Mouse (Mus musculus) liver, embryonic 11.5 days (tissue): ENCODE data around the gene Rb1. TPM values are rescaled to one million over a fixed set of nuclear protein-coding genes. Genes with fewer than 3 reads are reported as not detected.

Source experiments
- ATAC-seq: fragments of 200-750 bp; cut with Nextera tagmentation; replicated peaks from 2 replicates; pipeline ENCODE4 v1.8.0; 2017; ENCODE audit warnings: moderate number of reproducible peaks, mild to moderate bottlenecking, moderate TSS enrichment, moderate library complexity; ENCODE audit not compliant: low FRiP score
- DNase-seq: peaks from one replicate; pipeline ENCODE4 v3.0.0-alpha.2; 2017; ENCODE audit warnings: low spot score
- H3K27ac ChIP-seq: fragments of 300-500 bp; sonication (generic); 2 replicates; pipeline ENCODE4 v1.5.1; 2014; ENCODE audit warnings: mild to moderate bottlenecking, low read depth, low read length, control low read depth
- H3K27me3 ChIP-seq: fragments of 300-500 bp; sonication (generic); replicated peaks from 2 replicates; pipeline ENCODE4 v1.6.1; 2014; ENCODE audit warnings: low read length, mixed read lengths; ENCODE audit not compliant: control insufficient read depth, insufficient read depth
- H3K36me3 ChIP-seq: fragments of 300-500 bp; sonication (generic); 2 replicates; pipeline ENCODE4 v1.6.1; 2014; ENCODE audit warnings: mild to moderate bottlenecking, low read length, moderate library complexity, mixed read lengths; ENCODE audit not compliant: control insufficient read depth, insufficient read depth
- H3K4me1 ChIP-seq: fragments of 300-500 bp; sonication (generic); replicated peaks from 2 replicates; pipeline ENCODE4 v1.6.1; 2014; ENCODE audit warnings: low read length, mixed read lengths; ENCODE audit not compliant: control insufficient read depth, insufficient read depth
- H3K4me2 ChIP-seq: fragments of 300-500 bp; sonication (generic); 2 replicates; pipeline ENCODE4 v1.6.1; 2014; ENCODE audit warnings: mild to moderate bottlenecking, control low read depth, moderate library complexity
- H3K4me3 ChIP-seq: fragments of 300-500 bp; sonication (generic); 2 replicates; pipeline ENCODE4 v1.5.1; 2014; ENCODE audit warnings: low read depth, low read length, control low read depth
- H3K9ac ChIP-seq: fragments of 300-500 bp; sonication (generic); 2 replicates; pipeline ENCODE4 v1.6.1; 2014; ENCODE audit warnings: low read depth, low read length, control low read depth
- H3K9me3 ChIP-seq: fragments of 300-500 bp; sonication (generic); 2 replicates; pipeline ENCODE4 v1.6.1; 2016; ENCODE audit warnings: low read length, inconsistent platforms, mixed read lengths; ENCODE audit not compliant: control insufficient read depth
- WGBS: fragments of 180-500 bp; shearing (Covaris S2); extraction: QIAGEN DNeasy Blood & Tissue Kit; methylation state at CpG from one replicate; pipeline ENCODE4 v1.1.7; 2014; 5-methylcytosine and 5-hydroxymethylcytosine counted together
- polyA plus RNA-seq: library from polyadenylated mRNA; unstranded; fragments of >200 nt; fragmentation: Nextera tagmentation; extraction: Ambion mirVana; gene quantifications from 2 replicates; pipeline ENCODE4 v1.2.1, GENCODE M21; 2014

Rb1 gene
- polyA plus RNA-seq, 1 experiment from 2014 or later, result 22.3 TPM

GRCm38 (mm10) chr14:73250056-73250455 lies 75.6 kb downstream of the Rb1 start:
- no peak overlapping the region for H3K4me2 ChIP-seq
- 0 out of 2 replicates have a peak, but pooled peaks have one; percentile 48 for ATAC-seq
- no peak overlapping the region for H3K4me3 ChIP-seq
- no peaks in the 10 kb centered on the region for H3K27me3 ChIP-seq
- H3K9me3 ChIP-seq, result no peaks in the 10 kb centered on the region
- no peaks in the 10 kb centered on the region for H3K36me3 ChIP-seq
- no peak for DNase-seq
- no peak overlapping the region for H3K9ac ChIP-seq
- H3K4me1 ChIP-seq, result no peaks in the 10 kb centered on the region
- H3K27ac ChIP-seq, result no peak overlapping the region
- WGBS, result 75% methylated on average over 2 of the region's 2 CpGs

- 91% methylated on average over 2 of the region's 2 CpGs for WGBS
- Histone ChIP-seq H3K27me3 (no peaks in the 10 kb centered on the region), H3K36me3 (no peaks in the 10 kb centered on the region), H3K9ac (no peak overlapping the region), H3K4me3 (no peak overlapping the region), H3K4me2 (no peak overlapping the region), H3K9me3 (no peaks in the 10 kb centered on the region), H3K4me1 (no peaks in the 10 kb centered on the region), H3K27ac (no peak overlapping the region)
- DNase-seq (no peak), ATAC-seq (no peak)
Measured at GRCm38 (mm10) chr14:73244061-73244597, 81.5 kb downstream of the Rb1 start.

DNA sequence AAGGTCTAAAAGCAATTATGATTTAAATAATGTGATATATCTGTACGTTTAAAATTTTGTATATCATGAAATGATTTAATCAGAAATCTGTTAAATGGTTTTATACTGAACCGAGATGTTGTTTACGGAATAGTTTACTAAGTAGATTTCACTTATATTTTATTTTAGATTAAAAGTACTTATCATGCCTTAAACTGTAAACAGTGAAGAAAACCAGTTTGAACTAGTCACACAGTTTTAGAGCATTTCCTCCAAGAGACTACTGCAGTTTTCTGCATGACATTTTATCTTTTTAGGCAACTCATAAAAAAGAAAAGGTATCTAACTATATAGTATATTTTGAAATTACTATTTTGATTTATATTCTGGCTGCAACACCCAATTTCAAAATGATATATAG lies 85.8 kb downstream of the Rb1 start:
- H3K4me1 ChIP-seq, result peaks cover 5% of the 10 kb centered on the region
- ATAC-seq (no peak), DNase-seq (no peak)
- H3K9ac ChIP-seq, result no peak overlapping the region
- no peak overlapping the region for H3K4me3 ChIP-seq
- no peaks in the 10 kb centered on the region for H3K36me3 ChIP-seq
- no peaks in the 10 kb centered on the region for H3K9me3 ChIP-seq
- H3K4me2 ChIP-seq, result no peak overlapping the region
- no peak overlapping the region for H3K27ac ChIP-seq
- no peaks in the 10 kb centered on the region for H3K27me3 ChIP-seq
- 49% methylated on average over 3 of the region's 3 CpGs for WGBS

GRCm38 (mm10) chr14:73239291-73239690 lies 86.3 kb downstream of the Rb1 start:
- Histone ChIP-seq H3K27ac (peak overlapping the region; percentile 85), H3K9ac (peak overlapping the region; percentile 72), H3K9me3 (no peaks in the 10 kb centered on the region), H3K27me3 (no peaks in the 10 kb centered on the region), H3K4me3 (peak overlapping the region; percentile 57), H3K4me1 (peaks cover 11% of the 10 kb centered on the region), H3K4me2 (peak overlapping the region; percentile 68), H3K36me3 (no peaks in the 10 kb centered on the region)
- ATAC-seq, result no peak; the same call in 1 of the 2 replicates
- 1% methylated on average over 6 of the region's 6 CpGs for WGBS
- peak; percentile 37 for DNase-seq

DNA sequence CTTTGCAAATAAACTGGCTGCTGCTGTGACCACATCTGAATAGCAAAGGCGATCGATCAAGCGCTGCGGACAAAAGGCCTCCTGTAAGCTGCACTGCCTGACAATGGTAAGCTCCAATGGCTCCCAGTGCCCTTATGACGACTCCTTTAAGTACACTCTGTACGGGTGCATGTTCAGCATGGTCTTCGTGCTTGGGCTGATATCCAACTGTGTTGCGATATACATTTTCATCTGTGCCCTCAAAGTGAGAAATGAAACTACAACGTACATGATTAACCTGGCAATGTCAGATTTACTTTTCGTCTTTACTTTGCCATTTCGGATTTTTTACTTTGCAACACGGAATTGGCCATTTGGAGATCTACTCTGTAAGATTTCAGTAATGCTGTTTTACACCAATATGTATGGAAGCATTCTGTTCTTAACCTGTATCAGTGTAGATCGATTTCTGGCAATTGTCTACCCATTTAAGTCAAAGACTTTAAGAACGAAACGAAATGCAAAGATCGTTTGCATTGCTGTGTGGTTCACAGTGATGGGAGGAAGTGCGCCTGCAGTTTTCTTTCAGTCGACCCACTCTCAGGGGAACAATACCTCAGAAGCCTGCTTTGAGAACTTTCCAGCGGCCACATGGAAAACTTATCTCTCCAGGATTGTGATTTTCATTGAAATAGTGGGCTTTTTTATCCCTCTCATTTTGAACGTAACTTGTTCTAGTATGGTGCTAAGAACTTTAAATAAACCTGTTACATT lies 86.9 kb downstream of the Rb1 start:
- ATAC-seq (peak; percentile 77), DNase-seq (peak; percentile 56)
- Histone ChIP-seq H3K36me3 (no peaks in the 10 kb centered on the region), H3K9ac (peak overlapping the region; percentile 72), H3K4me3 (peak overlapping the region; percentile 57), H3K4me1 (peaks cover 13% of the 10 kb centered on the region), H3K27ac (peak overlapping the region; percentile 85), H3K4me2 (peak overlapping the region; percentile 68), H3K9me3 (no peaks in the 10 kb centered on the region), H3K27me3 (no peaks in the 10 kb centered on the region)
- under 1% methylated on average over 20 of the region's 20 CpGs for WGBS

GRCm38 (mm10) chr14:73237848-73238321 lies 87.7 kb downstream of the Rb1 start, which contains the start of gene Lpar6:
Gene Lpar6, plus strand, starts transcription at chr14:73237895.
- no peaks in the 10 kb centered on the region for H3K9me3 ChIP-seq
- under 1% methylated on average over 19 of the region's 19 CpGs for WGBS
- ATAC-seq (peak; percentile 40; the same call in 1 of the 2 replicates), DNase-seq (peak; percentile 73)
- peak within 1 kb of the TSS; percentile 72 for H3K9ac ChIP-seq
- peaks cover 13% of the 10 kb centered on the region for H3K4me1 ChIP-seq
- no peaks in the 10 kb centered on the region for H3K27me3 ChIP-seq
- H3K4me3 ChIP-seq, result peak within 1 kb of the TSS; percentile 57
- H3K36me3 ChIP-seq, result no peaks in the 10 kb centered on the region
- peak within 1 kb of the TSS; percentile 68 for H3K4me2 ChIP-seq
- H3K27ac ChIP-seq, result peak within 1 kb of the TSS; percentile 85

- DNase-seq (no peak), ATAC-seq (peak; percentile 33; the same call in 1 of the 2 replicates)
- H3K4me1 ChIP-seq, result peaks cover 13% of the 10 kb centered on the region
- 7% methylated on average over 2 of the region's 2 CpGs for WGBS
- no peaks in the 10 kb centered on the region for H3K36me3 ChIP-seq
- H3K27me3 ChIP-seq, result no peaks in the 10 kb centered on the region
- H3K4me2 ChIP-seq, result peak overlapping the region; percentile 16
- H3K4me3 ChIP-seq, result no peak overlapping the region
- peak overlapping the region; percentile 28; the same call in 1 of the 2 replicates for H3K27ac ChIP-seq
- no peak overlapping the region for H3K9ac ChIP-seq
- no peaks in the 10 kb centered on the region for H3K9me3 ChIP-seq
Measured at GRCm38 (mm10) chr14:73234468-73235031, 91.1 kb downstream of the Rb1 start.

- Histone ChIP-seq H3K4me1 (peaks cover 13% of the 10 kb centered on the region), H3K27me3 (no peaks in the 10 kb centered on the region), H3K9ac (no peak overlapping the region), H3K4me3 (no peak overlapping the region), H3K4me2 (no peak overlapping the region), H3K27ac (no peak overlapping the region), H3K36me3 (no peaks in the 10 kb centered on the region), H3K9me3 (no peaks in the 10 kb centered on the region)
- 59% methylated on average over 5 of the region's 5 CpGs for WGBS
- DNase-seq (no peak), ATAC-seq (no peak)
Measured at GRCm38 (mm10) chr14:73231286-73231982, 94.2 kb downstream of the Rb1 start.
